Mouse (Mus musculus) cerebellum, adult 2 months (tissue): ENCODE data around the gene Ccdc173. TPM values are rescaled to one million over a fixed set of nuclear protein-coding genes. Genes with fewer than 3 reads are reported as not detected.
"Not testable (repeated sequence)": the region's sequence is repeated elsewhere in the genome, so short reads cannot be mapped to it uniquely, and the experiment has no call there.

Source experiments
- DNase-seq, 2 experiments: peaks; one replicate each; pipeline ENCODE4 v3.0.0; 2021
- H3K27ac ChIP-seq: fragments of 200-500 bp; 2 replicates; pipeline ENCODE4 v1.5.1; 2012; ENCODE audit warnings: low read length, control low read depth, inconsistent platforms; ENCODE audit not compliant: insufficient read depth
- H3K27me3 ChIP-seq: fragments of 200-500 bp; 2 replicates; pipeline ENCODE4 v1.6.1; 2012; ENCODE audit warnings: inconsistent platforms, mild to moderate bottlenecking, low read length, moderate library complexity; ENCODE audit not compliant: control insufficient read depth, insufficient read depth
- H3K4me1 ChIP-seq: fragments of 200-500 bp; 2 replicates; pipeline ENCODE4 v1.6.1; 2011; ENCODE audit warnings: low read length; ENCODE audit not compliant: control insufficient read depth, insufficient read depth
- H3K4me3 ChIP-seq: fragments of 200-500 bp; replicated peaks from 2 replicates; pipeline ENCODE3; 2011; ENCODE audit warnings: mild to moderate bottlenecking, low read depth, low read length, control low read depth; ENCODE audit not compliant: insufficient read depth
- CTCF ChIP-seq: fragments of 200-500 bp; IDR thresholded peaks from 2 replicates; pipeline ENCODE4 v1.5.1; 2011; ENCODE audit warnings: low read depth, mild to moderate bottlenecking, control low read depth, low read length, moderate library complexity, borderline replicate concordance; ENCODE audit not compliant: insufficient read depth
- POLR2A ChIP-seq: fragments of 200-500 bp; IDR thresholded peaks from 2 replicates; pipeline ENCODE4 v1.6.1; 2011; ENCODE audit warnings: low read length, control low read depth, borderline replicate concordance; ENCODE audit not compliant: insufficient read depth
- WGBS: fragments of 180-500 bp; shearing (Covaris S2); methylation state at CpG from one replicate; pipeline ENCODE4 v1.1.7; 2018; 5-methylcytosine and 5-hydroxymethylcytosine counted together
- polyA plus RNA-seq: library from polyadenylated mRNA; depleted of rRNA; stranded (reverse); fragments of >200 nt; gene quantifications from 2 replicates; pipeline ENCODE4 v1.2.3, GENCODE M21; 2012

Ccdc173 gene
- polyA plus RNA-seq, 1 experiment: 2.4 TPM

GRCm38 (mm10) chr2:69810169-69810568 is 20.8 kb upstream of the Ccdc173 start:
- WGBS: 72% methylated on average over 15 of the region's 15 CpGs
- no peak for TF ChIP-seq CTCF
- no peak for TF ChIP-seq POLR2A

GRCm38 (mm10) chr2:69804663-69805062 is 15.3 kb upstream of the Ccdc173 start:
- not testable (repeated sequence) for H3K27ac ChIP-seq, H3K27me3 ChIP-seq, H3K4me3 ChIP-seq, H3K4me1 ChIP-seq, DNase-seq
- WGBS: 88% methylated on average over 9 of the region's 9 CpGs

More at GRCm38 (mm10) chr2:69810169-69810568, 20.8 kb upstream of the Ccdc173 start:
- no peak overlapping the region for H3K4me3 ChIP-seq
- H3K27ac ChIP-seq: no peak overlapping the region
- H3K4me1 ChIP-seq: no peaks in the 10 kb centered on the region
- no peaks in the 10 kb centered on the region; the same call in 1 of the 2 replicates for H3K27me3 ChIP-seq
- no peak for DNase-seq

- H3K4me3 ChIP-seq: no peak overlapping the region
- no peaks in the 10 kb centered on the region for H3K4me1 ChIP-seq
- no peak for DNase-seq
- TF ChIP-seq CTCF: no peak
- no peak for TF ChIP-seq POLR2A
- no peak overlapping the region for H3K27ac ChIP-seq
- 74% methylated on average over 8 of the region's 8 CpGs for WGBS
- no peaks in the 10 kb centered on the region for H3K27me3 ChIP-seq
These were observed 14.4 kb upstream of the Ccdc173 start for GRCm38 (mm10) chr2:69803756-69804155.

DNA sequence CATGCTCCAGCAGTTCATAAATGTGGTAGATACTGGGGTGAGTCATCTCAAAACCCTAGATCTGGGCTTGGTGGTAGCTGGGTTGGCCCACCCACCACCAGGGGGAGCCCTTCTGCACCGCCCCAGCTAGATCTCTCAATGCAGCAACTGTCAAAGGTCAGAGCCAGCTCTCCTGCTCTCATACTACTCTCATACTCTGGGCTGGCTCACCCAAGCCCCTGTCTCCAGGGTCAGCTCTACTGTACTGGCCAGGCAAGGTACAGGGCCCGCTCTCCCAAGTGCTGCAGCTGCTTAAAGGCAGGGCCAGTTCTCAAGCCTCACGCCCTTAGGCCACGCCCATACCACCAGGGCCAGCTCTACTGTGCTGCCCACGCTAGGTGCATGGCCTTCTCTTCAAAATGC is 13.5 kb upstream of the Ccdc173 start:
- no peaks in the 10 kb centered on the region for H3K4me1 ChIP-seq
- no peak overlapping the region for H3K4me3 ChIP-seq
- H3K27me3 ChIP-seq: no peaks in the 10 kb centered on the region
- no peak overlapping the region for H3K27ac ChIP-seq
- peak; percentile 52 to 55 for DNase-seq
- no peak for TF ChIP-seq POLR2A
- TF ChIP-seq CTCF: peak; percentile 69; the same call in 1 of the 2 replicates
- 59% methylated on average over 5 of the region's 5 CpGs for WGBS

DNA sequence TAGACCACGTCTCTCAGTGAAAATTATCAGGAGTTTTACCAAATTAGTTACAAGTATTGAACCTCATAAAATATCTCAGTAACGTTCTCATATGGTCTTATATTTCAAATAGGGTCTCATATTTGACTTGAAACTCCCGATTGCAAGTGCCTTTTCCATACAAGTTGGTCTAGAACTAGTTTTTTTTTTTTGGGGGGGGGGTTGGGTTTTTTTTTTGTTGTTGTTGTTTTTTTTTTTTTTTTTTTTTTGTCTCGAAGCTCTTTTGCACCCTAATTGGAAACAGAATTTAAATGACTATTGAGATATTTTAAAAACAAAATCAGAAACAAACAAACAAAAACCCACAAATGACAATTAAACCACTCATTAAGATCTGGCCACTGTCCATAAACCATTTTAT is 1.3 kb upstream of the Ccdc173 start:
- TF ChIP-seq POLR2A (no peak), CTCF (no peak)
- no peak for DNase-seq
- 70% methylated on average over 4 of the region's 4 CpGs for WGBS
- no peaks in the 10 kb centered on the region for H3K27me3 ChIP-seq
- no peak overlapping the region for H3K4me3 ChIP-seq
- no peak overlapping the region for H3K27ac ChIP-seq
- H3K4me1 ChIP-seq: peaks cover 3% of the 10 kb centered on the region; the same call in 1 of the 2 replicates

- peak; percentile 84 to 90 for DNase-seq
- TF ChIP-seq CTCF (peak; percentile 89), POLR2A (no peak)
- H3K27me3 ChIP-seq: no peaks in the 10 kb centered on the region
- H3K4me1 ChIP-seq: peaks cover 3% of the 10 kb centered on the region; the same call in 1 of the 2 replicates
- WGBS: 1% methylated on average over 10 of the region's 10 CpGs
- no peak overlapping the region for H3K27ac ChIP-seq
- peak overlapping the region; percentile 98 for H3K4me3 ChIP-seq
These were observed 910 bp upstream of the Ccdc173 start for GRCm38 (mm10) chr2:69790285-69790684.

DNA sequence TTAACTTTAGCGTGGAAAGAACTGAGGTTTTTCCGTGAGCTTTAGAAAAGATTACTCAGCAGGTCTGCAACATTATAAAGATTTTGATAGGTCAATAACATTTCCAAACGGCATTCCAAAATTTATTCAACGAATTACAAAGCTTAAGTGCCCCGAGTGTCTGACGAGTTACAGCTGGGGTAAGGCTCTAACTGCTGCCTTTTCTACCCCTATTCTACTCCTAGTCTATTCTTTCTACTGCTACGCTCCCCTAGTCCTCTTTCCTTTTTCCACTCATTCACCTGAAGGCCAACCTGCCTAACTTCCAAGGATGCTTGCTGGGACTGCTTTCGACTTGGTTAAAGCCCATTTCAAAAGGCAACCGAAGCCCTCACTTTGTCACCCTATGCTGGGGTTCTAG is 401 bp downstream of the Ccdc173 start:
- H3K4me1 ChIP-seq: peaks cover 3% of the 10 kb centered on the region; the same call in 1 of the 2 replicates
- DNase-seq: no peak
- TF ChIP-seq CTCF (no peak), POLR2A (no peak)
- H3K4me3 ChIP-seq: peak overlapping the region; percentile 98
- H3K27me3 ChIP-seq: no peaks in the 10 kb centered on the region
- 20% methylated on average over 9 of the region's 9 CpGs for WGBS
- H3K27ac ChIP-seq: peak overlapping the region; percentile 74

DNA sequence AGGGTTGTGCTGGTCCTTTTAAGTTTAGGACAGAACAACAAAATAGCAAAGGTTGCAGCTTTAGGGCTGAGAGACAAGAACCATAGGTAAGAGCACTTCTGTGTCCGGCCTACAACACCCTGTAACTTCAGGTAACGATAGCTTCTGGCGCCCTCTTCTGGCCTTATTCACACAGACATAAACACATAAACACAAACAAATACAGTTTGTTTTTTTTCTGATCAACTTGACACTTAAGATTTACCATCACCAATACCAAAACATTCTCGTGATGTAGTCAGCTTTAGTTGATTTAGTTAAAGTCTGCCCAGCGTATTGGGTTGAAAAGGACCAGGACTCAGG is 10.6 kb downstream of the Ccdc173 start:
- Histone ChIP-seq H3K4me3 (no peak overlapping the region), H3K27ac (no peak overlapping the region), H3K27me3 (no peaks in the 10 kb centered on the region), H3K4me1 (no peaks in the 10 kb centered on the region)
- 40% methylated on average over 5 of the region's 5 CpGs for WGBS
- TF ChIP-seq POLR2A (no peak), CTCF (no peak)
- DNase-seq: no peak
